Mouse (Mus musculus) olfactory bulb, adult 2 months (tissue): ENCODE results near the gene Ttbk1.
A peak's percentile ranks its signal among the peaks of the same experiment; 100 is the strongest.

Experiments
- CTCF ChIP-seq: fragments of 200-500 bp; IDR thresholded peaks from 2 replicates; pipeline ENCODE4 v1.5.1; 2012; ENCODE audit warnings: low read depth, mild to moderate bottlenecking, low read length, moderate library complexity; ENCODE audit not compliant: insufficient read depth
- POLR2A ChIP-seq: fragments of 200-500 bp; IDR thresholded peaks from 2 replicates; pipeline ENCODE4 v1.6.1; 2012; ENCODE audit warnings: mild to moderate bottlenecking, low read depth, low read length, moderate library complexity; ENCODE audit not compliant: insufficient read depth

DNA sequence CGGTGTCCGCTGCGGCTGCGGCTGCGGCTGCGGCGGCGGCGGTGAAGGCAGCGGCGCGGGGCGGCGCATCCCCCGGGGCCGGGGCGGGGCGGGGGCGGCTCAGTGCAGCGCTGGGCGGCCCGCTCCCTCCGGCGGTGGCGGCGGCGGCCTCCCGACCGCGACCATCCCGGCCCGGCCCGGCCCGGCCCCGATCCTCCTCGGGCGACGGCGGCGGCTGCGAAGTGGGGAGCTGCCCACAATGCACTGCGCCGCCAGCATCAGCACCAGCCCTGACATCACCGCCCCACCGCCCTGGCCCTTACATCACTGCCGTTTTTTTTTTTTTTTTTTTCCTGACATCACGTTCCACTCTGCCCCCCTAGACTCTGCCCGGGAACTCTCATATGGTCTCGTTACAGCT lies at the start of gene Ttbk1:
- TF ChIP-seq CTCF (no peak), POLR2A (peak; percentile 60; the same call in 1 of the 2 replicates)
